Mouse (Mus musculus): Measurements from ENCODE around the gene Myl9.

GRCm38 (mm10) chr2:156764022-156764421 lies 11.2 kb upstream of the Myl9 start:
- TF ChIP-seq CTCF (IDR thresholded peaks at IDR 0.05; ENCODE audit: control insufficient read depth, insufficient read depth, insufficient read length) (no peak), USF1 (IDR thresholded peaks at IDR 0.05; ENCODE audit: low read depth) (no peak), FOSL1 (IDR thresholded peaks at IDR 0.05; ENCODE audit: insufficient read depth, low read length, poor library complexity, severe bottlenecking) (no peak), MAX (IDR thresholded peaks at IDR 0.05) (no peak), CEBPB (IDR thresholded peaks at IDR 0.05; ENCODE audit: low read depth) (no peak), MYOG (IDR thresholded peaks at IDR 0.05; ENCODE audit: control insufficient read depth, extremely low read depth, insufficient read length) (no peak)

All from C2C12 (cell line).